Mouse (Mus musculus) Patski (cell line): ENCODE measurements at regions not wholly inside any gene's neighbourhood (a gene's known extent, or its start where the extent isn't known, plus 50 kb on each side); places are given as distances from the start of the nearest gene placed in this dataset.

Source experiments
- ATAC-seq: fragments of 100-300 bp; one replicate; pipeline ENCODE4 v1.8.0; 2021
- CTCF ChIA-PET: fragments of 350-600 bp; sonication (Branson Sonifier 250); formaldehyde crosslinking; loops from one replicate; lab custom pipeline; 2022; ENCODE audit warnings: inconsistent platforms; lab: Charles Lee
- POLR2A ChIA-PET: fragments of 350-600 bp; sonication (Branson Sonifier 250); formaldehyde crosslinking; loops from one replicate; lab custom pipeline; 2022; ENCODE audit warnings: antibody characterized with exemption, inconsistent platforms; lab: Charles Lee
- DNase-seq: peaks from one replicate; pipeline ENCODE4 v3.0.0-alpha.2; 2011; ENCODE audit warnings: low read depth, low spot score
- H3K27me3 ChIP-seq: fragments of 371-371 bp; one replicate; pipeline ENCODE4 v1.5.1; 2021
- CTCF ChIP-seq: fragments of 100-300 bp; IDR thresholded peaks from one replicate; pipeline ENCODE4 v1.5.1; 2021
- in situ Hi-C: fragments of 300-500 bp; cut with MboI; formaldehyde crosslinking; loops from 3 replicates; pipeline ENCODE4 v1.11.1; 2018; ENCODE audit warnings: low pct_unique_long_range_greater_than_20kb, mixed read lengths

DNA sequence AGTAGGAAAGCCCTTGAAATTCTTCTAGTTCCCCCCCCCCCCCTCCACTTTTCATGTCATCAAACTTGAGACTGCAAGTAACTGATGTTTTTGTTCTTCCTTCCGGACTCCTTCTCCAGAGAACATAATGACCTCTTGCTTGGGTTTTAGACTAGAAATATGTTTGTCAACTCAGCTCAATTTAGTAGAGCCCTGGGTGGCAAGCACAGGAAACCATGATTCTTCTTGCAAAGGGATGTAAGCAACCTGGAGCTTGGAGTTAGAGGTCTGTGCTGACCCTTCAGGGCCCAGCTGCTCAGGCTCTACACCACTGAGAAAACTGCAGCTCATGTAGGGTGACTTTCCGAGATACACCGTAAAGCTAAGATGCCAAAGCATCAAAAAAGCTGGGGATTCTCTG lies 127.2 kb upstream of the Meis1 start:
- in situ Hi-C loops: no loop called here

DNA sequence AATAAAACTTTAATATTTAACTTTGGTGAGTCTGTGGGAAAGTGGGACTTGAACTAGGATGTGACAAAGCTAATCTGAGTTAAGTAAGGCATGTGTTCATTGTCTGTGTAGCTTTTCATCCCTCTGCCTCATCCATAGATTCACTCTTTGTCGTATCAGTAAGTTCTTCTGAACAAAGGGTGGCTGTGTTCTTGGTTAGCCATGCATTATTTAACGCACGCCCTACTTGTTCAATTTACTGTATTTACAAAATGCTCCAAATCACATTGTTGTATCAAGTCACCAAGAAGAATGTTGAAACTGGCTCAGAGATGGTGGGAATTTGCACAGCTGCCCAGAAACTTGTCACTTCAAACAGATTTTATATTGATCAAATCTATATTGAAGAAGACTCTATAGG lies 132.2 kb upstream of the Meis1 start:
- in situ Hi-C loops: no loop called here
- ATAC-seq (no peak), DNase-seq (no peak)
- ChIA-PET CTCF (no interaction called here), POLR2A (no interaction called here)
- no peak for TF ChIP-seq CTCF
- H3K27me3 ChIP-seq: peaks cover 8% of the 10 kb centered on the region

More for the DNA sequence above, 127.2 kb upstream of the Meis1 start:
- ATAC-seq (no peak), DNase-seq (no peak)
- no peak for TF ChIP-seq CTCF
- peaks cover 6% of the 10 kb centered on the region for H3K27me3 ChIP-seq
- POLR2A ChIA-PET: no interaction called here
- CTCF ChIA-PET: no interaction called here

- CTCF ChIA-PET: no interaction called here
- POLR2A ChIA-PET: no interaction called here
- TF ChIP-seq CTCF: no peak
- in situ Hi-C loops: no loop called here
- no peak for DNase-seq
- H3K27me3 ChIP-seq: peaks cover 6% of the 10 kb centered on the region
- ATAC-seq: no peak
Measured at GRCm38 (mm10) chr11:19153714-19154113, 134.9 kb upstream of the Meis1 start.

DNA sequence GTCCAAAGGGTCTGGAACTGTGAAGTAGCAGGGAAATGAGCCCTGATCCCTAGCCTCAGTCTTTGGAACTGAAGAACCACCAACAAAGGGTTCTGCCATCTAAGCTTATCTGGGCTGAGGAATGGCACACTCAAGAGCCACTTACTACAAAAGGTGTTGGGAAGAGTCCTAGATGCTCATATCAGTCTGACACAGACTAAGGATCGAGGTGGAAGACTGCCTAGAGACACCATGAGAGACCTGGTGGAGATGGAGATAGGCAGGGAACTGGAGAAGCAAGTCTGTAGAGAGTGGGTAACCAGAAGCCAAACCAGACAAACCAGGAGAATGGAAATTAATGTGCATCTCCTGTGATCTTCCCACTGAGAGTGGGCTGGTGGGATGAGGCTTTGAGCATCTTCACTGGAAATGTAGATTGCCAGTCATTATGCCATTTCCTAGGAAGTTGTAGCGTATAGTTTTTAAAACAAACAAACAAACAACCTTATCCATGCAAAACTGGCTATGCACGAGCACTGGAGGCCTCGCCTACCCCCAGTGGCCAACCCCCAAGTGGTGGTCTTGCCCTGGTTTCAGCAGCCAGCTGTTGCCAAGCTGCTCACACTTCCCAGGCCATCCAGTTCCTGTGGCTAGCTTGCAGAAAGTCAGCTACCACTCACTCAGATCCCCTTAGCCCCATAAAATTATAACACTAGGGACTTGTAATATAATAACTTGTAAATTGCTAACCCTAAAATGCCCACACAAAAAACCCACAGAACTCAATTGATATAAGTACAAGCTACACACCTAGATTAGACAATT lies 136.2 kb upstream of the Meis1 start:
- in situ Hi-C loops: no loop called here
- TF ChIP-seq CTCF: no peak
- ATAC-seq (no peak), DNase-seq (no peak)
- ChIA-PET CTCF (no interaction called here), POLR2A (interaction anchor here (0.5 kb wide), 1 partner anchor 532 kb away, joined by 3 read pairs; no protein-coding TSS in a partner anchor)
- peaks cover 6% of the 10 kb centered on the region for H3K27me3 ChIP-seq

DNA sequence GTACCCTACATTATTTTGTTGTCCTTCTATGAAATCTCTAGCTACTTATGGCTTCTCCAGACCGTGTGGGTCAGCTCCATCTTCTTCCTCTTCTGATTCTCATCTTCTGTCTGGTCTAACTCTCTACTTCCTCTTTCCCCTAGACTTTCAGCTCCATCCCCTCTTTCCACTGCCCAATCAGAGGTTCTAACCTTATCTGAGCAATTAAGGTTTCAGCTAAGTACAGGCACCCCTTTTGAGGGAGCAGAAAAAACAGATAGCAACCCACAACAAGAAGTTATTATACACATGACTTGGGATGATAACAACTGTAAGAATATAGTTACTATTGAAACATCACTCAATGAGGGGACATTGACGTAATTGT lies 136.8 kb upstream of the Meis1 start:
- no peak for ATAC-seq
- in situ Hi-C loops: no loop called here
- ChIA-PET CTCF (no interaction called here), POLR2A (interaction anchor here (0.5 kb wide), 1 partner anchor 533 kb away, joined by 3 read pairs; no protein-coding TSS in a partner anchor)
- peaks cover 6% of the 10 kb centered on the region for H3K27me3 ChIP-seq
- TF ChIP-seq CTCF: no peak
- DNase-seq: no peak

DNA sequence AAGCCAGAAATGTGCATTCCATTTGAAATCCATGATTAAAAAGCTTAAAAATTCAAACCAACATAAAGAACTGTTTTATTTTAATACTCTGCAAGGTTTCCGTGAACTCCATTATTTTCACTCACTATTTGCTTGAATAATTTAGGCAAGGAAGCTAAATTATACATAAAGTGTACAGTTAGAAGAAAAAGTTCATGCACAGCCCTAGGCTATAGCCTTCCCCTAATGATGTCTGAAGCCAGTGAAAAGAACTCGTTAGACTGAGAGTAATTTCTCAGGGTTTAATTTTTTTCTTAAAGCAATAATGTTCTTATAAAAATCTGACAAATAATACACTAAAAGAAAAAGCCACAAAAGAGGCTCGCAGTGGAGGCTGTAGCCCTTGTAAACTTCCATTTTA lies 141.4 kb upstream of the Meis1 start:
- POLR2A ChIA-PET: no interaction called here
- DNase-seq: no peak
- in situ Hi-C loops: no loop called here
- TF ChIP-seq CTCF: no peak
- ATAC-seq: no peak
- CTCF ChIA-PET: no interaction called here
- H3K27me3 ChIP-seq: peaks cover 4% of the 10 kb centered on the region

GRCm38 (mm10) chr11:19160669-19161068 lies 141.9 kb upstream of the Meis1 start:
- H3K27me3 ChIP-seq: peaks cover 4% of the 10 kb centered on the region
- ChIA-PET POLR2A (no interaction called here), CTCF (no interaction called here)
- ATAC-seq (no peak), DNase-seq (no peak)
- in situ Hi-C loops: no loop called here
- TF ChIP-seq CTCF: no peak

DNA sequence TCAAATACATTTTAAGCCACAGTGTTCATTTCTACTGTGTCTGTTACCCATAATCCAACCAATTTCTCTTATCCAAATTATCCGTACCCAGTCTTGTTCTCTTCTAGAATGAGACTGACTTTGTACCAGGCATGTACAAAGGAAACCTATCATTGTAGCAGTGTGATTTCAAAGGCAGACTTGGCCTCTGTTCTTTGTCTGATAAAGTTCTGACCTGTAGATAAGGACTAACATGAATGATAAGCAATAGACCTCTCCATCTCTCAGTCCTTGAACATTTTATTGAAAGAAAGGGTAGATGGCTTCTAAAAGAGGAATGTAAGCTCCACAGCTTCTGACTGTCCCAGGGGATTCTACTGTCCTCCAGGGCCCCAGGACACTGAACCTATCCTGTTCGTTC lies 152.2 kb upstream of the Meis1 start:
- no peak for TF ChIP-seq CTCF
- H3K27me3 ChIP-seq: no peaks in the 10 kb centered on the region
- in situ Hi-C loops: no loop called here
- ChIA-PET POLR2A (no interaction called here), CTCF (interaction anchor here (0.6 kb wide), 1 partner anchor 9 kb away, joined by 3 read pairs; no protein-coding TSS in a partner anchor)
- ATAC-seq: no peak
- DNase-seq: no peak

- no peak for TF ChIP-seq CTCF
- POLR2A ChIA-PET: no interaction called here
- H3K27me3 ChIP-seq: peaks cover 3% of the 10 kb centered on the region
- ATAC-seq (no peak), DNase-seq (no peak)
- CTCF ChIA-PET: no interaction called here
- in situ Hi-C loops: no loop called here
Measured at GRCm38 (mm10) chr11:19174305-19175017, 155.7 kb upstream of the Meis1 start.

DNA sequence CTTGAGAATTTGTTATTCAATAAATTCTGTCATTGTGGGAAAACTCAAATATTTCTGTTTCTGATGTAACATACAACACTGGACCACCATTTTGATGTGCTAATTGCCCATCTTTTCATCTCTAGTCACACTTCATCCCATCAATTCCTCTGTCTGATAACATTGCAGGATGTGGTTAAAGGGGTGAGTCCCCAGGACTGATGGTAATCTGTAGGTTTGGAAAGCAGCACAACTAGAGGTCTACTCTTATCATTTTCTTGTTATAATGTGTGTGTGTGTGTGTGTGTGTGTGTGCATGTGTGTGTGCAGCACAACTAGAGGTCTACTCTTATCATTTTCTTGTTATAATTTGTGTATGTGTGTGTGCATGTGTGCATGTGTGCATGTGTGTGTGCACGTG lies 160.5 kb upstream of the Meis1 start:
- peaks cover 3% of the 10 kb centered on the region for H3K27me3 ChIP-seq
- ATAC-seq (no peak), DNase-seq (no peak)
- CTCF ChIA-PET: no interaction called here
- TF ChIP-seq CTCF: no peak
- in situ Hi-C loops: no loop called here
- POLR2A ChIA-PET: no interaction called here

GRCm38 (mm10) chr11:19189778-19190177 lies 171.0 kb upstream of the Meis1 start:
- DNase-seq (no peak), ATAC-seq (no peak)
- CTCF ChIA-PET: no interaction called here
- POLR2A ChIA-PET: no interaction called here
- H3K27me3 ChIP-seq: peaks cover 4% of the 10 kb centered on the region
- in situ Hi-C loops: no loop called here
- no peak for TF ChIP-seq CTCF
